Comparison of ENCODE assay signal across 9 mouse cellular contexts in genomic region chr2:32360741-32361140, GRCm38 (mm10). TPM values are rescaled to one million over a fixed set of nuclear protein-coding genes. Genes with fewer than 3 reads are reported as not detected.
DNase-seq lines count a peak whose midpoint lies in the region; ATAC-seq lines count a peak whose summit lies in the region.
"Had no signal": no experiment of that assay in that cellular context is flagged by ENCODE, and none has a peak within 500 bp of the region (broad histone marks: within the 10 kb centered on the region; RNA-seq: fewer than 3 reads in every experiment).

No protein-coding gene starts in this region.

- no peaks in the 10 kb centered on the region for H3K27me3 ChIP-seq in intestine, embryonic 15.5 days (replicated peaks)
- peaks cover 20% of the 10 kb centered on the region for H3K27me3 ChIP-seq in midbrain, embryonic 10.5 days (ENCODE audit: low read depth, poor library complexity, severe bottlenecking)

- no peak for DNase-seq in cerebellum, postnatal 4 days (ENCODE audit: low spot score in 2 of 2)
- DNase-seq in embryo, embryonic 10.5 days (ENCODE audit: low spot score): peak; percentile 89
- DNase-seq in gastrocnemius, postnatal 14 days: peak; percentile 72
- DNase-seq in left cerebral cortex, postnatal 25 days (ENCODE audit: low spot score in 2 of 2): peak; percentile 85 to 95
- DNase-seq in midbrain, embryonic 10.5 days (ENCODE audit: low spot score): peak; percentile 78
- DNase-seq in spleen, adult 12 weeks (ENCODE audit: low spot score): peak; percentile 59

- WGBS in intestine, embryonic 15.5 days: 4% methylated on average over 14 of the region's 14 CpGs
- WGBS in midbrain, embryonic 10.5 days: 5% methylated on average over 14 of the region's 14 CpGs

- ATAC-seq in cerebellum, adult (ENCODE audit: insufficient number of reproducible peaks, low FRiP score, low TSS enrichment): peak; percentile 28; the same call in 1 of the 2 replicates
- ATAC-seq in intestine, embryonic 15.5 days: peak; percentile 23

- H3K9me3 ChIP-seq in intestine, embryonic 15.5 days: no peaks in the 10 kb centered on the region
- no peaks in the 10 kb centered on the region for H3K9me3 ChIP-seq in midbrain, embryonic 10.5 days (replicated peaks)

- intact Hi-C loops in gastrocnemius, postnatal 14 days (cut with DNase I; ENCODE audit: low total_unique reads): no loop called here
- intact Hi-C loops in left cerebral cortex, postnatal 25 days (cut with DNase I): loop anchor here (10.0 kb wide), 1 partner anchor 386 kb away; the partner anchor contains the start of gene Nup214

- H3K27ac ChIP-seq in intestine, embryonic 15.5 days: peak overlapping the region; percentile 75
- H3K27ac ChIP-seq in midbrain, embryonic 10.5 days (replicated peaks): no peak overlapping the region

- H3K4me1 ChIP-seq in intestine, embryonic 15.5 days (replicated peaks): peaks cover 23% of the 10 kb centered on the region
- H3K4me1 ChIP-seq in midbrain, embryonic 10.5 days: peaks cover 48% of the 10 kb centered on the region

- no peak overlapping the region for H3K9ac ChIP-seq in intestine, embryonic 15.5 days

- H3K4me3 ChIP-seq in intestine, embryonic 15.5 days (replicated peaks): peak overlapping the region; percentile 39
- peak overlapping the region; percentile 58 for H3K4me3 ChIP-seq in midbrain, embryonic 10.5 days

- H3K36me3 ChIP-seq in intestine, embryonic 15.5 days: 0 out of 2 replicates have a peak, but pooled peaks cover 9% of the 10 kb centered on the region
- peaks cover 17% of the 10 kb centered on the region for H3K36me3 ChIP-seq in midbrain, embryonic 10.5 days

- peak overlapping the region; percentile 87 for H3K4me2 ChIP-seq in intestine, embryonic 15.5 days (replicated peaks)

RNA-seq across cellular contexts. Expression of gene Dnm1, which starts 7.6 kb away (rescaled TPM):
- total RNA-seq in gastrocnemius, postnatal 14 days (2021): 10 to 100 TPM in 1 of 2 experiments, 1 to 10 TPM in 1; 9.8 to 13.5 TPM
- polyA plus RNA-seq in intestine, embryonic 15.5 days (2015; fragmentation: Nextera tagmentation; extraction: Ambion mirVana): 12.2 and 16.4 TPM in 2 replicates
- 1,000 to 10,000 TPM; 1,197 to 1,302 TPM for total RNA-seq in left cerebral cortex, postnatal 25 days (2021)
- 9.0 and 12.2 TPM in 2 replicates for polyA plus RNA-seq in midbrain, embryonic 10.5 days (2016; fragmentation: Nextera tagmentation; extraction: Ambion mirVana)

RNA-seq across cellular contexts. Expression of gene Ciz1, which starts 8.6 kb away (rescaled TPM):
- 10 to 100 TPM; 29.3 to 30.0 TPM for total RNA-seq in gastrocnemius, postnatal 14 days (2021)
- 38.9 and 39.8 TPM in 2 replicates for polyA plus RNA-seq in intestine, embryonic 15.5 days (2015; fragmentation: Nextera tagmentation; extraction: Ambion mirVana)
- total RNA-seq in left cerebral cortex, postnatal 25 days (2021): 10 to 100 TPM; 67.5 to 73.1 TPM
- 60.5 and 69.8 TPM in 2 replicates for polyA plus RNA-seq in midbrain, embryonic 10.5 days (2016; fragmentation: Nextera tagmentation; extraction: Ambion mirVana)

RNA-seq across cellular contexts. Expression of gene 1110008P14Rik, which starts 21.0 kb away (rescaled TPM):
- total RNA-seq in gastrocnemius, postnatal 14 days (2021): 10 to 100 TPM; 44.1 to 49.3 TPM
- polyA plus RNA-seq in intestine, embryonic 15.5 days (2015; fragmentation: Nextera tagmentation; extraction: Ambion mirVana): 38.6 and 42.5 TPM in 2 replicates
- total RNA-seq in left cerebral cortex, postnatal 25 days (2021): 100 to 1,000 TPM; 375 to 446 TPM
- polyA plus RNA-seq in midbrain, embryonic 10.5 days (2016; fragmentation: Nextera tagmentation; extraction: Ambion mirVana): 39.4 and 44.3 TPM in 2 replicates

RNA-seq across cellular contexts. Expression of gene Lcn2, which starts 27.3 kb away (rescaled TPM):
- total RNA-seq in gastrocnemius, postnatal 14 days (2021): 1 to 10 TPM; 2.6 to 4.7 TPM
- polyA plus RNA-seq in intestine, embryonic 15.5 days (2015; fragmentation: Nextera tagmentation; extraction: Ambion mirVana): 1.8 and 4.7 TPM in 2 replicates
- under 1 TPM; 0.76 to 0.85 TPM for total RNA-seq in left cerebral cortex, postnatal 25 days (2021)
- polyA plus RNA-seq in midbrain, embryonic 10.5 days (2016; fragmentation: Nextera tagmentation; extraction: Ambion mirVana): 0.20 TPM in 1 of 2 replicates, not detected in the other
- polyA plus RNA-seq: C2C12 had no signal

RNA-seq across cellular contexts. Expression of gene Ptges2, which starts 35.0 kb away (rescaled TPM):
- 10 to 100 TPM; 41.3 to 43.2 TPM for total RNA-seq in gastrocnemius, postnatal 14 days (2021)
- 43.5 and 48.2 TPM in 2 replicates for polyA plus RNA-seq in intestine, embryonic 15.5 days (2015; fragmentation: Nextera tagmentation; extraction: Ambion mirVana)
- total RNA-seq in left cerebral cortex, postnatal 25 days (2021): 10 to 100 TPM; 44.4 to 50.3 TPM
- 26.2 and 28.8 TPM in 2 replicates for polyA plus RNA-seq in midbrain, embryonic 10.5 days (2016; fragmentation: Nextera tagmentation; extraction: Ambion mirVana)

Comparison
In these comparisons a context has a peak if more than half of its experiments do, and no peak if none do; other contexts are left out.
1. DNase-seq: peak in embryo, embryonic 10.5 days (single experiment), gastrocnemius, postnatal 14 days (single experiment), left cerebral cortex, postnatal 25 days (2 of 2), midbrain, embryonic 10.5 days (single experiment) and spleen, adult 12 weeks (single experiment); none in cerebellum, postnatal 4 days (0 of 2).
2. RNA of gene Dnm1, which starts 7.6 kb away (total RNA-seq): 1,197 to 1,302 TPM in left cerebral cortex, postnatal 25 days; 9.8 to 13.5 TPM in gastrocnemius, postnatal 14 days; every median in the first group is over 10 times any median in the second.
3. RNA of gene 1110008P14Rik, which starts 21.0 kb away (total RNA-seq): 375 to 446 TPM in left cerebral cortex, postnatal 25 days; 44.1 to 49.3 TPM in gastrocnemius, postnatal 14 days; every median in the first group is over 4 times any median in the second.